8 mouse cellular contexts compared by ENCODE assay signal in the genomic region with DNA sequence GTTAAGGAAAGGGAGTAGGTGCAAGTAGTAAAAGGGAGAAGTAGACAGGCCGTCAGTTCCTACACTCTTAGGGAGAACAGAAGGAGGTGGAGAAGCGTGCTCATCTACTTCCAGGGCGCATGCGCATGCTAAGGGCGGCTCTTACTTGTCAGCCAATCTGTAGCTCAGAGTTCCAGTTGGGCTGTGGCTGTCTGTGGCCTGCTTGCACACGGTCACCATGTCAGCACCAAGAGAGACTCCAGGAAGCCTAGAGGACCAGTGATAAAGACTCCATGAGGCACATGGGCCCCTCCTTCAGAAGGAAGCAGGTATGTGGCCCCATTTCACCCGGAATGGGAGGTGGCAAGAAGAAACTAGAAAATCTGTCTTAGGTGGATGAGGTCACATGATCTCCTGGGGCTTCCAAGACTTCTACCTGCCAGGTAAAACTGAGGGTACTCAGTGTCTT. TPM values are rescaled to one million over a fixed set of nuclear protein-coding genes. Genes with fewer than 3 reads are reported as not detected.
DNase-seq lines count a peak whose midpoint lies in the region; ATAC-seq and TF ChIP-seq lines count a peak whose summit lies in the region.

No protein-coding gene starts in this region.

- no peaks in the 10 kb centered on the region for H3K9me3 ChIP-seq in forebrain, embryonic 14.5 days (replicated peaks; ENCODE audit: control insufficient read depth, low read length)
- H3K9me3 ChIP-seq in forebrain, embryonic 12.5 days, result no peaks in the 10 kb centered on the region
- no peaks in the 10 kb centered on the region for H3K9me3 ChIP-seq in stomach, postnatal 0 days (ENCODE audit: control insufficient read depth, low read length)

- peaks cover 21% of the 10 kb centered on the region for H3K4me1 ChIP-seq in forebrain, embryonic 14.5 days (ENCODE audit: control insufficient read depth, insufficient read depth, low read length)
- peaks cover 26% of the 10 kb centered on the region for H3K4me1 ChIP-seq in forebrain, embryonic 12.5 days
- H3K4me1 ChIP-seq in stomach, postnatal 0 days (replicated peaks; ENCODE audit: control insufficient read depth, insufficient read depth), result 0 out of 2 replicates have a peak, but pooled peaks cover 2% of the 10 kb centered on the region

- WGBS in forebrain, embryonic 14.5 days, result 88% methylated on average over 7 of the region's 7 CpGs
- WGBS in forebrain, embryonic 12.5 days, result 93% methylated on average over 7 of the region's 7 CpGs
- 83% methylated on average over 7 of the region's 7 CpGs for WGBS in stomach, postnatal 0 days

- no peak overlapping the region for H3K4me2 ChIP-seq in forebrain, embryonic 14.5 days (ENCODE audit: low read length)
- no peak overlapping the region for H3K4me2 ChIP-seq in forebrain, embryonic 12.5 days
- no peak overlapping the region for H3K4me2 ChIP-seq in stomach, postnatal 0 days (replicated peaks; ENCODE audit: low read depth)

- DNase-seq in forebrain, embryonic 14.5 days (ENCODE audit: low spot score), result no peak
- DNase-seq in right cerebral cortex, postnatal 10 days (ENCODE audit: low spot score in 2 of 2), result peak; percentile 46 to 66
- DNase-seq in right cerebral cortex, postnatal 25 days, result no peak
- peak; percentile 51 for DNase-seq in layer of hippocampus, adult 9-11 months
- DNase-seq in stomach, postnatal 0 days (ENCODE audit: low spot score), result no peak
- no peak for DNase-seq in right cerebral cortex, postnatal 4 days
- no peak for DNase-seq in thymus, postnatal 4 days

- no peak overlapping the region for H3K9ac ChIP-seq in forebrain, embryonic 14.5 days (ENCODE audit: low read length)
- H3K9ac ChIP-seq in forebrain, embryonic 12.5 days, result no peak overlapping the region
- H3K9ac ChIP-seq in stomach, postnatal 0 days (ENCODE audit: low read length), result no peak overlapping the region

- TF ChIP-seq EP300 in stomach, postnatal 0 days (optimal IDR thresholded peaks at IDR 0.05), result no peak

- peaks cover 12% of the 10 kb centered on the region for H3K36me3 ChIP-seq in forebrain, embryonic 14.5 days (ENCODE audit: control insufficient read depth, insufficient read depth, low read length)
- peaks cover 12% of the 10 kb centered on the region for H3K36me3 ChIP-seq in forebrain, embryonic 12.5 days (replicated peaks)
- H3K36me3 ChIP-seq in stomach, postnatal 0 days (ENCODE audit: control insufficient read depth, insufficient read depth, low read length), result no peaks in the 10 kb centered on the region; the same call in 1 of the 2 replicates

- no peak for TF ChIP-seq CTCF in stomach, postnatal 0 days (IDR thresholded peaks at IDR 0.05; ENCODE audit: low read depth)

- 0 out of 2 replicates have a peak, but pooled peaks have one; percentile 22 for ATAC-seq in forebrain, embryonic 14.5 days
- ATAC-seq in forebrain, embryonic 12.5 days (ENCODE audit: low FRiP score), result no peak
- peak; percentile 44 for ATAC-seq in stomach, postnatal 0 days (ENCODE audit: low FRiP score, low TSS enrichment)

- H3K27me3 ChIP-seq in forebrain, embryonic 14.5 days (replicated peaks; ENCODE audit: control insufficient read depth, insufficient read depth, low read length), result no peaks in the 10 kb centered on the region
- no peaks in the 10 kb centered on the region for H3K27me3 ChIP-seq in forebrain, embryonic 12.5 days
- H3K27me3 ChIP-seq in stomach, postnatal 0 days (ENCODE audit: control insufficient read depth, insufficient read depth, low read length), result no peaks in the 10 kb centered on the region

- no peak overlapping the region for H3K4me3 ChIP-seq in forebrain, embryonic 14.5 days (ENCODE audit: low read depth, low read length)
- H3K4me3 ChIP-seq in forebrain, embryonic 12.5 days (replicated peaks), result no peak overlapping the region
- no peak overlapping the region for H3K4me3 ChIP-seq in stomach, postnatal 0 days (ENCODE audit: low read depth, low read length)

- 0 out of 2 replicates have a peak overlapping the region, but pooled peaks have one; percentile 70 for H3K27ac ChIP-seq in forebrain, embryonic 14.5 days (ENCODE audit: low read depth, low read length)
- no peak overlapping the region for H3K27ac ChIP-seq in forebrain, embryonic 12.5 days
- H3K27ac ChIP-seq in stomach, postnatal 0 days (replicated peaks), result no peak overlapping the region

RNA-seq across cellular contexts. Expression of gene Dennd2a, which starts 30.3 kb away (rescaled TPM):
- polyA plus RNA-seq in forebrain, embryonic 14.5 days (2014; fragmentation: Nextera tagmentation; extraction: Ambion mirVana), result 14.2 and 15.8 TPM in 2 replicates
- polyA plus RNA-seq in forebrain, embryonic 12.5 days (2016; fragmentation: Nextera tagmentation; extraction: Ambion mirVana), result 37.6 and 39.3 TPM in 2 replicates
- polyA plus RNA-seq in stomach, postnatal 0 days (2015; fragmentation: Nextera tagmentation; extraction: Ambion mirVana), result 4.7 TPM in 2 replicates

RNA-seq across cellular contexts. Expression of gene Adck2, which starts 46.3 kb away (rescaled TPM):
- polyA plus RNA-seq in forebrain, embryonic 14.5 days (2014; fragmentation: Nextera tagmentation; extraction: Ambion mirVana), result 30.4 and 31.5 TPM in 2 replicates
- polyA plus RNA-seq in forebrain, embryonic 12.5 days (2016; fragmentation: Nextera tagmentation; extraction: Ambion mirVana), result 36.6 and 37.0 TPM in 2 replicates
- polyA plus RNA-seq in stomach, postnatal 0 days (2015; fragmentation: Nextera tagmentation; extraction: Ambion mirVana), result 22.0 and 24.4 TPM in 2 replicates

RNA-seq across cellular contexts. Expression of gene Gm42420, which starts 58.2 kb away (rescaled TPM):
- 1.3 TPM in 1 of 2 replicates, not detected in the other for polyA plus RNA-seq in forebrain, embryonic 14.5 days (2014; fragmentation: Nextera tagmentation; extraction: Ambion mirVana)
- polyA plus RNA-seq in forebrain, embryonic 12.5 days (2016; fragmentation: Nextera tagmentation; extraction: Ambion mirVana), result 0.87 and 1.7 TPM in 2 replicates
- 0.63 and 1.4 TPM in 2 replicates for polyA plus RNA-seq in stomach, postnatal 0 days (2015; fragmentation: Nextera tagmentation; extraction: Ambion mirVana)

Comparison
In these comparisons a context has a peak if more than half of its experiments do, and no peak if none do; other contexts are left out.
1. DNase-seq: peak in right cerebral cortex, postnatal 10 days (2 of 2) and layer of hippocampus, adult 9-11 months (single experiment); none in forebrain, embryonic 14.5 days (single experiment), right cerebral cortex, postnatal 25 days (single experiment), stomach, postnatal 0 days (single experiment), right cerebral cortex, postnatal 4 days (single experiment) and thymus, postnatal 4 days (single experiment).